Mouse (Mus musculus) hindbrain, postnatal 0 days (tissue): ENCODE results near the gene Limch1. TPM values are rescaled to one million over a fixed set of nuclear protein-coding genes. Genes with fewer than 3 reads are reported as not detected.

Source experiments
- ATAC-seq: fragments of 200-750 bp; cut with Nextera tagmentation; 2 replicates; pipeline ENCODE4 v1.8.0; 2017; ENCODE audit warnings: mild to moderate bottlenecking, moderate TSS enrichment, moderate library complexity
- DNase-seq: peaks from one replicate; pipeline ENCODE4 v3.0.0-alpha.2; 2015; ENCODE audit warnings: low spot score
- H3K27ac ChIP-seq: fragments of 300-500 bp; sonication (generic); 2 replicates; pipeline ENCODE4 v1.5.1; 2014; ENCODE audit warnings: mild to moderate bottlenecking
- H3K27me3 ChIP-seq: fragments of 300-500 bp; sonication (generic); 2 replicates; pipeline ENCODE4 v1.6.1; 2014; ENCODE audit warnings: low read length, mixed read lengths; ENCODE audit not compliant: insufficient read depth
- H3K36me3 ChIP-seq: fragments of 300-500 bp; sonication (generic); 2 replicates; pipeline ENCODE4 v1.6.1; 2014; ENCODE audit warnings: low read length, mixed read lengths; ENCODE audit not compliant: insufficient read depth
- H3K4me1 ChIP-seq: fragments of 300-500 bp; sonication (generic); 2 replicates; pipeline ENCODE4 v1.6.1; 2014; ENCODE audit warnings: antibody characterized with exemption, low read length, mixed read lengths; ENCODE audit not compliant: insufficient read depth
- H3K4me2 ChIP-seq: fragments of 300-500 bp; sonication (generic); 2 replicates; pipeline ENCODE4 v1.6.1; 2014; ENCODE audit warnings: low read depth, mild to moderate bottlenecking, low read length, moderate library complexity, mixed read lengths
- H3K4me3 ChIP-seq: fragments of 300-500 bp; sonication (generic); 2 replicates; pipeline ENCODE4 v1.5.1; 2014; ENCODE audit warnings: low read length
- H3K9ac ChIP-seq: fragments of 300-500 bp; sonication (generic); replicated peaks from 2 replicates; pipeline ENCODE4 v1.6.1; 2014; ENCODE audit warnings: mild to moderate bottlenecking, low read length, moderate library complexity, mixed read lengths
- H3K9me3 ChIP-seq: fragments of 300-500 bp; sonication (generic); 2 replicates; pipeline ENCODE4 v1.6.1; 2016; ENCODE audit warnings: low read length, mixed read lengths
- CTCF ChIP-seq: IDR thresholded peaks from 2 replicates; pipeline ENCODE4 v1.5.1; 2016; ENCODE audit warnings: antibody characterized with exemption, control low read depth, low read depth
- WGBS: fragments of 180-500 bp; shearing (Covaris S2); extraction: QIAGEN DNeasy Blood & Tissue Kit; methylation state at CpG from one replicate; pipeline ENCODE4 v1.1.7; 2014; 5-methylcytosine and 5-hydroxymethylcytosine counted together
- polyA plus RNA-seq: library from polyadenylated mRNA; unstranded; fragments of >200 nt; fragmentation: Nextera tagmentation; extraction: Ambion mirVana; gene quantifications from 2 replicates; pipeline ENCODE4 v1.2.1, GENCODE M21; 2015
- total RNA-seq: library from RNA; depleted of rRNA; stranded (reverse); fragments of >200 nt; gene quantifications from 2 replicates; pipeline ENCODE4 v1.2.3, GENCODE M21; 2014

The Limch1 gene
- total and polyA plus RNA-seq, 2 experiments from 2014 or later: 50.4 to 72.4 TPM

- DNase-seq: no peak
- Histone ChIP-seq H3K9me3 (no peaks in the 10 kb centered on the region), H3K4me3 (peak overlapping the region; percentile 23), H3K27me3 (peaks cover 76% of the 10 kb centered on the region), H3K9ac (peak overlapping the region; percentile 35; the same call in 1 of the 2 replicates), H3K27ac (no peak overlapping the region), H3K36me3 (no peaks in the 10 kb centered on the region), H3K4me1 (no peaks in the 10 kb centered on the region), H3K4me2 (peak overlapping the region; percentile 42)
- no peak for TF ChIP-seq CTCF
- no peak for ATAC-seq
- WGBS: under 1% methylated on average over 42 of the region's 47 CpGs
Measured at GRCm38 (mm10) chr5:67095651-67096377, 350.2 kb downstream of the Limch1 start.

DNA sequence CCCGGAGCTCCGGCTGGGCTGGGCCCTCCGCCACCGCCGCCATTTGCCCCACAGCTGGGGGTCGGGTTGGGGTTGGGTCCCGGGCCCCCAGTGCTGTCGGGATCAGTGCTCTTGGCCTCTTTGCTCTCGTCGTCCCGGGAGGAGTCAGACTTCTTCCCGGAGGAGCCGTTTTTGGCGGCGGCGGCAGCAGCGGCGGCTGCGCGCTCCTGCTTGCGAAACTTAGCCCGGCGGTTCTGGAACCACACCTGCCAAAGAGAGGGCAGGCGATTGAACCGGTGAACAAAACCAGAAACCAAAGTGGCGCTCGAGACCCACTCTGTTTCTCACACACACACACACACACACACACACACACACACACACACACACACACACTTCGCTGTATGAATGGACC is 350.7 kb downstream of the Limch1 start:
- Histone ChIP-seq H3K27ac (no peak overlapping the region), H3K4me1 (no peaks in the 10 kb centered on the region), H3K9ac (peak overlapping the region; percentile 35; the same call in 1 of the 2 replicates), H3K4me2 (peak overlapping the region; percentile 42), H3K9me3 (no peaks in the 10 kb centered on the region), H3K36me3 (no peaks in the 10 kb centered on the region), H3K27me3 (peaks cover 76% of the 10 kb centered on the region), H3K4me3 (peak overlapping the region; percentile 23)
- under 1% methylated on average over 28 of the region's 28 CpGs for WGBS
- ATAC-seq (no peak), DNase-seq (no peak)
- no peak for TF ChIP-seq CTCF

DNA sequence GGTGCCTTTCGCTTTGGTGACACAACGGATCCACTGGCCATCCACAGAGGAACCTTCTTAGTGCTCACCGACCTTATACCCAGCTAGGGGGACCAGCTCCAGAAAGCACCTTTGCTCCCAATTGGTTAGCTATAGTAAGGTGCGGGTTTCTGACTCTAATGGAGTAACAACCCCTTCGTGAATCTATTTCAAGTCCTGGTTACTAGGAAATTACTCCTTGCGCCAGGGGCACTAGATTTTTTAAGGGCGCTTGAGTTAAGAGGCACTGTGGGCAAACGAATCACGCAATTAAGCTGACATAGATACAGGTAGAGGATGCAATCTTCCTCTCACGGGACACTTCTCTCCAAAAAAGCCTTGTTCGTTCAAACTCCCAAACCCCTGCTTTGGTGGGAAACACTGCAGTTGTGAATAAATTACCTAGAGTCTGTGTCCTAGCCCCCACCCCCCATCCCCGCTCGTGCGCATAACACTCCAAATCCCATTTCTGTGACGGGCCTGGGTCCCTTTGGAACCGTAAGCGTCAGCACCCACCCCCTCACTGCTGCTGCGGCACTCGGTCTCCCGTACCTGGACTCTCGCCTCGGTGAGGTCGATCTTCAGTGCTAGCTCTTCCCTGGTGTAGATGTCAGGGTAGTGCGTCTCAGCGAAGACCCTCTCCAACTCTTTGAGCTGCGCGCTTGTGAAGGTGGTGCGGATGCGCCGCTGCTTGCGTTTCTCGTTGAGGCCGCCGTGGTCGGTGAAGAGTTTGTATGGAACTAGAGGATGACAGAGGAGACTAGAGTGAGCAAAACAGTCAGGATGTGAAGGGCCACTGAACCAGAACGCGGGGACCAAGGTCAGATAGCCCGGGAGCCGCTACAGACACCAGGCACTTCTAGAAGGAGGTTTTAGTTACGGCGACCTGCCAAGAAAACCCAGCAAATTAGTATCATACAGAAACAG is 351.8 kb downstream of the Limch1 start:
- no peak for TF ChIP-seq CTCF
- no peak for DNase-seq
- H3K4me3 ChIP-seq: peak overlapping the region; percentile 16
- H3K4me2 ChIP-seq: no peak overlapping the region
- no peaks in the 10 kb centered on the region for H3K9me3 ChIP-seq
- no peak overlapping the region for H3K27ac ChIP-seq
- no peak for ATAC-seq
- H3K4me1 ChIP-seq: no peaks in the 10 kb centered on the region
- under 1% methylated on average over 41 of the region's 41 CpGs for WGBS
- H3K9ac ChIP-seq: no peak overlapping the region
- no peaks in the 10 kb centered on the region for H3K36me3 ChIP-seq
- peaks cover 81% of the 10 kb centered on the region for H3K27me3 ChIP-seq

- Histone ChIP-seq H3K9ac (no peak overlapping the region), H3K36me3 (no peaks in the 10 kb centered on the region), H3K4me2 (no peak overlapping the region), H3K4me1 (no peaks in the 10 kb centered on the region), H3K9me3 (no peaks in the 10 kb centered on the region), H3K27me3 (peaks cover 81% of the 10 kb centered on the region), H3K27ac (no peak overlapping the region), H3K4me3 (peak overlapping the region; percentile 16)
- DNase-seq (no peak), ATAC-seq (no peak)
- WGBS: 3% methylated on average over 23 of the region's 23 CpGs
- TF ChIP-seq CTCF: no peak
Measured at GRCm38 (mm10) chr5:67098051-67098732, 352.6 kb downstream of the Limch1 start.

DNA sequence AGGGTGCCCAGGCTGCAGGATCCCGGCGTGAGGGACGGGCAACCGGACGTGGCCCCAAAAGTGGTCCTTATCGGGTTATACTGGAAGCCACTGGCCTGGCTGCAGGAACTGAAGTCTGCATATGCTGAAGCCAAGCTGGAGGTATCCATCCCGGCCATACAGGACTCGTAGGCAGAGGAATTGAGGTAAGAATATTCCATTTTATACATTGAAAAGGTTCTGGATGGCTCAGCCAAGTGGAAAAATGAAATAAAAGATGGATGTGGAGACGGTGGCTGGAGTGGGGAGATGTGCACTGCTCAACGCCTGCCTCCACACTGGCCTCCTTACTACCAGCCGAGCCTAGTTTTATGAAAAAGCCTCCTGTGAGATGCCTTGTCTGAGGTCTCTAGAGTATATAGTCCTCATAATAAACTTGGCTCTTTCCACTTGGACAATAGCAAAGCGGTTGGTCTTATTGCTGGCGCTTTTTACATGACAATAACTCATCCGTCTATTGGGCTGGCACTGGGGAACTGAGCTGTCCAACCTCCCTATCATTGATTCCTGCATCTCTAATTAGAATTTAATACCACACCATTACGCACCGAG is 353.2 kb downstream of the Limch1 start, which contains the start of gene Phox2b:
Phox2b (minus strand) TSS at position 569 of the 591 bp plus-strand sequence.
- no peak for TF ChIP-seq CTCF
- DNase-seq (peak; percentile 19), ATAC-seq (no peak)
- no peak within 1 kb of the TSS for H3K9ac ChIP-seq
- H3K4me2 ChIP-seq: no peak within 1 kb of the TSS
- H3K27ac ChIP-seq: 0 out of 2 replicates have a peak within 1 kb of the TSS, but pooled peaks have one; percentile 4
- peak within 1 kb of the TSS; percentile 16; the same call in 1 of the 2 replicates for H3K4me3 ChIP-seq
- H3K36me3 ChIP-seq: no peaks in the 10 kb centered on the region
- H3K4me1 ChIP-seq: no peaks in the 10 kb centered on the region
- no peaks in the 10 kb centered on the region for H3K9me3 ChIP-seq
- WGBS: 1% methylated on average over 16 of the region's 16 CpGs
- peaks cover 81% of the 10 kb centered on the region for H3K27me3 ChIP-seq
